Mouse (Mus musculus) heart, embryonic 13.5 days (tissue): ENCODE measurements at regions not wholly inside any gene's neighbourhood (a gene's known extent, or its start where the extent isn't known, plus 50 kb on each side); places are given as distances from the start of the nearest gene placed in this dataset.

ENCODE experiments used
- ATAC-seq: fragments of 200-750 bp; cut with Nextera tagmentation; 2 replicates; pipeline ENCODE4 v1.8.0; 2017; ENCODE audit warnings: moderate TSS enrichment; ENCODE audit not compliant: insufficient number of reproducible peaks, low FRiP score, low TSS enrichment; ENCODE audit errors: extremely low read depth
- H3K27ac ChIP-seq: fragments of 300-500 bp; sonication (generic); replicated peaks from 2 replicates; pipeline ENCODE4 v1.5.1; 2015; ENCODE audit warnings: moderate library complexity, mild to moderate bottlenecking, inconsistent platforms
- H3K27me3 ChIP-seq: fragments of 300-500 bp; sonication (generic); replicated peaks from 2 replicates; pipeline ENCODE4 v1.6.1; 2015; ENCODE audit warnings: mild to moderate bottlenecking, inconsistent platforms
- H3K36me3 ChIP-seq: fragments of 300-500 bp; sonication (generic); 2 replicates; pipeline ENCODE4 v1.6.1; 2015; ENCODE audit warnings: mild to moderate bottlenecking, inconsistent platforms
- H3K4me1 ChIP-seq: fragments of 300-500 bp; sonication (generic); 2 replicates; pipeline ENCODE4 v1.6.1; 2015; ENCODE audit warnings: inconsistent platforms
- H3K4me2 ChIP-seq: fragments of 300-500 bp; sonication (generic); 2 replicates; pipeline ENCODE4 v1.6.1; 2015; ENCODE audit warnings: inconsistent platforms, mild to moderate bottlenecking, moderate library complexity
- H3K4me3 ChIP-seq: fragments of 300-500 bp; sonication (generic); 2 replicates; pipeline ENCODE4 v1.5.1; 2015; ENCODE audit warnings: moderate library complexity, mild to moderate bottlenecking, inconsistent platforms
- H3K9ac ChIP-seq: fragments of 300-500 bp; sonication (generic); 2 replicates; pipeline ENCODE4 v1.6.1; 2015; ENCODE audit warnings: inconsistent platforms, mild to moderate bottlenecking, moderate library complexity
- H3K9me3 ChIP-seq: fragments of 300-500 bp; sonication (generic); 2 replicates; pipeline ENCODE4 v1.6.1; 2016; ENCODE audit warnings: inconsistent platforms
- WGBS: fragments of 180-500 bp; shearing (Covaris S2); methylation state at CpG from one replicate; pipeline ENCODE4 v1.1.7; 2015; ENCODE audit warnings: mixed read lengths; 5-methylcytosine and 5-hydroxymethylcytosine counted together

- Histone ChIP-seq H3K9ac (no peak overlapping the region), H3K4me3 (no peak overlapping the region), H3K4me1 (peaks cover 10% of the 10 kb centered on the region; the same call in 1 of the 2 replicates), H3K36me3 (no peaks in the 10 kb centered on the region), H3K9me3 (peaks cover 3% of the 10 kb centered on the region; the same call in 1 of the 2 replicates), H3K4me2 (no peak overlapping the region), H3K27ac (no peak overlapping the region), H3K27me3 (no peaks in the 10 kb centered on the region)
- 49% methylated on average over 5 of the region's 5 CpGs for WGBS
- ATAC-seq, result no peak
Observed at GRCm38 (mm10) chr1:128671016-128671415, 78.9 kb upstream of the Cxcr4 start.

GRCm38 (mm10) chr1:128669241-128669666 is 77.2 kb upstream of the Cxcr4 start:
- Histone ChIP-seq H3K27me3 (no peaks in the 10 kb centered on the region), H3K4me1 (peaks cover 10% of the 10 kb centered on the region; the same call in 1 of the 2 replicates), H3K36me3 (no peaks in the 10 kb centered on the region), H3K9ac (no peak overlapping the region), H3K27ac (no peak overlapping the region), H3K4me3 (no peak overlapping the region), H3K4me2 (no peak overlapping the region), H3K9me3 (peaks cover 3% of the 10 kb centered on the region; the same call in 1 of the 2 replicates)
- 36% methylated on average over 2 of the region's 2 CpGs for WGBS
- no peak for ATAC-seq

- WGBS, result 60% methylated on average over 6 of the region's 6 CpGs
- Histone ChIP-seq H3K9ac (no peak overlapping the region), H3K4me3 (no peak overlapping the region), H3K9me3 (peaks cover 3% of the 10 kb centered on the region; the same call in 1 of the 2 replicates), H3K27me3 (no peaks in the 10 kb centered on the region), H3K27ac (no peak overlapping the region), H3K4me2 (no peak overlapping the region), H3K4me1 (peaks cover 10% of the 10 kb centered on the region; the same call in 1 of the 2 replicates), H3K36me3 (no peaks in the 10 kb centered on the region)
- no peak for ATAC-seq
Observed at GRCm38 (mm10) chr1:128668718-128669117, 76.6 kb upstream of the Cxcr4 start.

- H3K9me3 ChIP-seq, result no peaks in the 10 kb centered on the region
- H3K9ac ChIP-seq, result no peak overlapping the region; the same call in 1 of the 2 replicates
- ATAC-seq, result no peak
- H3K4me3 ChIP-seq, result no peak overlapping the region
- 69% methylated on average over 4 of the region's 4 CpGs for WGBS
- no peak overlapping the region for H3K27ac ChIP-seq
- H3K4me2 ChIP-seq, result no peak overlapping the region
- no peaks in the 10 kb centered on the region for H3K36me3 ChIP-seq
- H3K27me3 ChIP-seq, result no peaks in the 10 kb centered on the region
- peaks cover 10% of the 10 kb centered on the region; the same call in 1 of the 2 replicates for H3K4me1 ChIP-seq
Observed at GRCm38 (mm10) chr1:128667121-128667762, 75.1 kb upstream of the Cxcr4 start.

GRCm38 (mm10) chr1:128663207-128663606 is 71.1 kb upstream of the Cxcr4 start:
- Histone ChIP-seq H3K9ac (no peak overlapping the region), H3K27ac (no peak overlapping the region), H3K9me3 (no peaks in the 10 kb centered on the region), H3K27me3 (no peaks in the 10 kb centered on the region), H3K4me3 (no peak overlapping the region), H3K4me1 (no peaks in the 10 kb centered on the region), H3K36me3 (no peaks in the 10 kb centered on the region), H3K4me2 (no peak overlapping the region)
- no peak for ATAC-seq
- 83% methylated on average over 2 of the region's 2 CpGs for WGBS

GRCm38 (mm10) chr1:128659857-128660256 is 67.8 kb upstream of the Cxcr4 start:
- Histone ChIP-seq H3K27me3 (0 out of 2 replicates have a peak, but pooled peaks cover 4% of the 10 kb centered on the region), H3K4me2 (no peak overlapping the region), H3K9ac (no peak overlapping the region), H3K4me3 (no peak overlapping the region), H3K4me1 (no peaks in the 10 kb centered on the region), H3K27ac (no peak overlapping the region), H3K9me3 (no peaks in the 10 kb centered on the region), H3K36me3 (no peaks in the 10 kb centered on the region)
- ATAC-seq, result no peak
- WGBS, result 75% methylated on average over 1 of the region's 1 CpGs

GRCm38 (mm10) chr1:128658802-128659201 is 66.7 kb upstream of the Cxcr4 start:
- Histone ChIP-seq H3K36me3 (no peaks in the 10 kb centered on the region), H3K9ac (no peak overlapping the region), H3K27me3 (0 out of 2 replicates have a peak, but pooled peaks cover 4% of the 10 kb centered on the region), H3K27ac (no peak overlapping the region), H3K4me3 (no peak overlapping the region), H3K4me1 (no peaks in the 10 kb centered on the region), H3K4me2 (no peak overlapping the region), H3K9me3 (no peaks in the 10 kb centered on the region)
- WGBS, result 15% methylated on average over 2 of the region's 2 CpGs
- no peak for ATAC-seq

- H3K27me3 ChIP-seq, result 0 out of 2 replicates have a peak, but pooled peaks cover 4% of the 10 kb centered on the region
- no peak overlapping the region for H3K4me2 ChIP-seq
- no peaks in the 10 kb centered on the region for H3K9me3 ChIP-seq
- no peak overlapping the region for H3K4me3 ChIP-seq
- 46% methylated on average over 5 of the region's 5 CpGs for WGBS
- no peaks in the 10 kb centered on the region for H3K4me1 ChIP-seq
- ATAC-seq, result no peak
- no peak overlapping the region for H3K9ac ChIP-seq
- H3K27ac ChIP-seq, result no peak overlapping the region
- no peaks in the 10 kb centered on the region for H3K36me3 ChIP-seq
Observed at GRCm38 (mm10) chr1:128654099-128654862, 62.2 kb upstream of the Cxcr4 start.

- no peak for ATAC-seq
- WGBS, result 62% methylated on average over 2 of the region's 2 CpGs
- Histone ChIP-seq H3K9me3 (no peaks in the 10 kb centered on the region), H3K4me2 (no peak overlapping the region), H3K36me3 (no peaks in the 10 kb centered on the region), H3K9ac (no peak overlapping the region), H3K4me3 (no peak overlapping the region), H3K27ac (no peak overlapping the region), H3K4me1 (no peaks in the 10 kb centered on the region), H3K27me3 (0 out of 2 replicates have a peak, but pooled peaks cover 2% of the 10 kb centered on the region)
Observed at GRCm38 (mm10) chr1:128650596-128650995, 58.5 kb upstream of the Cxcr4 start.

GRCm38 (mm10) chr1:128649490-128650178 is 57.5 kb upstream of the Cxcr4 start:
- Histone ChIP-seq H3K4me1 (no peaks in the 10 kb centered on the region), H3K9ac (no peak overlapping the region), H3K4me2 (no peak overlapping the region), H3K27ac (0 out of 2 replicates have a peak overlapping the region, but pooled peaks have one; percentile 24), H3K4me3 (no peak overlapping the region), H3K27me3 (no peaks in the 10 kb centered on the region), H3K36me3 (no peaks in the 10 kb centered on the region), H3K9me3 (no peaks in the 10 kb centered on the region)
- WGBS, result 53% methylated on average over 13 of the region's 13 CpGs
- no peak for ATAC-seq

GRCm38 (mm10) chr1:128643316-128643776 is 51.3 kb upstream of the Cxcr4 start:
- ATAC-seq, result no peak
- H3K4me1 ChIP-seq, result peaks cover 24% of the 10 kb centered on the region
- no peak overlapping the region for H3K27ac ChIP-seq
- H3K9ac ChIP-seq, result no peak overlapping the region; the same call in 1 of the 2 replicates
- 7% methylated on average over 4 of the region's 4 CpGs for WGBS
- no peak overlapping the region for H3K4me3 ChIP-seq
- no peaks in the 10 kb centered on the region for H3K36me3 ChIP-seq
- H3K9me3 ChIP-seq, result no peaks in the 10 kb centered on the region
- peak overlapping the region; percentile 12; the same call in 1 of the 2 replicates for H3K4me2 ChIP-seq
- no peaks in the 10 kb centered on the region for H3K27me3 ChIP-seq
